Mouse (Mus musculus) lung, postnatal 14 days (tissue): ENCODE data around the gene Fam168a.

Source experiments
- DNase-seq: peaks from one replicate; pipeline ENCODE4 v3.0.0; 2021

Fam168a gene

GRCm38 (mm10) chr7:100871355-100871754 is 164.9 kb downstream of the Fam168a start:
- DNase-seq, result no peak

- no peak for DNase-seq
Measured at GRCm38 (mm10) chr7:100871892-100872291, 165.5 kb downstream of the Fam168a start.

- no peak for DNase-seq
Measured at GRCm38 (mm10) chr7:100873197-100873596, 166.8 kb downstream of the Fam168a start.

- no peak for DNase-seq
Measured at GRCm38 (mm10) chr7:100875822-100876221, 169.4 kb downstream of the Fam168a start.

GRCm38 (mm10) chr7:100876293-100876692 is 169.9 kb downstream of the Fam168a start:
- DNase-seq, result no peak

- DNase-seq, result no peak
Measured at GRCm38 (mm10) chr7:100876771-100877170, 170.3 kb downstream of the Fam168a start.

GRCm38 (mm10) chr7:100879595-100879994 is 173.2 kb downstream of the Fam168a start:
- DNase-seq, result peak; percentile 85

GRCm38 (mm10) chr7:100881531-100881930 is 175.1 kb downstream of the Fam168a start:
- no peak for DNase-seq

GRCm38 (mm10) chr7:100881950-100882349 is 175.5 kb downstream of the Fam168a start:
- DNase-seq, result no peak

- no peak for DNase-seq
Measured at GRCm38 (mm10) chr7:100884460-100884859, 178.0 kb downstream of the Fam168a start.

- DNase-seq, result peak; percentile 65
Measured at GRCm38 (mm10) chr7:100886535-100886934, 180.1 kb downstream of the Fam168a start.
